Mouse (Mus musculus) lung, embryonic 14.5 days (tissue): ENCODE measurements at regions not wholly inside any gene's neighbourhood (a gene's known extent, or its start where the extent isn't known, plus 50 kb on each side); places are given as distances from the start of the nearest gene placed in this dataset.

Source experiments
- ATAC-seq: fragments of 200-750 bp; cut with Nextera tagmentation; 2 replicates; pipeline ENCODE4 v1.8.0; 2017; ENCODE audit warnings: mild to moderate bottlenecking, moderate TSS enrichment, moderate library complexity; ENCODE audit not compliant: insufficient read depth
- DNase-seq: peaks from one replicate; pipeline ENCODE4 v3.0.0-alpha.2; 2015
- H3K27ac ChIP-seq: fragments of 300-500 bp; sonication (generic); 2 replicates; pipeline ENCODE4 v1.5.1; 2014; ENCODE audit warnings: low read depth, mild to moderate bottlenecking, moderate library complexity
- H3K27me3 ChIP-seq: fragments of 300-500 bp; sonication (generic); 2 replicates; pipeline ENCODE4 v1.6.1; 2014; ENCODE audit warnings: low read length, control low read depth; ENCODE audit not compliant: insufficient read depth
- H3K36me3 ChIP-seq: fragments of 300-500 bp; sonication (generic); 2 replicates; pipeline ENCODE4 v1.6.1; 2014; ENCODE audit warnings: control low read depth; ENCODE audit not compliant: insufficient read depth
- H3K4me1 ChIP-seq: fragments of 300-500 bp; sonication (generic); 2 replicates; pipeline ENCODE4 v1.6.1; 2014; ENCODE audit warnings: antibody characterized with exemption, control low read depth; ENCODE audit not compliant: insufficient read depth
- H3K4me2 ChIP-seq: fragments of 300-500 bp; sonication (generic); 2 replicates; pipeline ENCODE4 v1.6.1; 2014; ENCODE audit warnings: mild to moderate bottlenecking
- H3K4me3 ChIP-seq: fragments of 300-500 bp; sonication (generic); 2 replicates; pipeline ENCODE4 v1.5.1; 2014; ENCODE audit warnings: low read depth, low read length
- H3K9ac ChIP-seq: fragments of 300-500 bp; sonication (generic); 2 replicates; pipeline ENCODE4 v1.6.1; 2014
- H3K9me3 ChIP-seq: fragments of 300-500 bp; sonication (generic); 2 replicates; pipeline ENCODE4 v1.6.1; 2016; ENCODE audit warnings: low read depth, low read length, control low read depth
- CTCF ChIP-seq: IDR thresholded peaks from 2 replicates; pipeline ENCODE4 v1.5.1; 2016; ENCODE audit warnings: antibody characterized with exemption, low read depth
- WGBS: fragments of 180-500 bp; shearing (Covaris S2); extraction: QIAGEN DNeasy Blood & Tissue Kit; methylation state at CpG from one replicate; pipeline ENCODE4 v1.1.7; 2014; 5-methylcytosine and 5-hydroxymethylcytosine counted together

DNA sequence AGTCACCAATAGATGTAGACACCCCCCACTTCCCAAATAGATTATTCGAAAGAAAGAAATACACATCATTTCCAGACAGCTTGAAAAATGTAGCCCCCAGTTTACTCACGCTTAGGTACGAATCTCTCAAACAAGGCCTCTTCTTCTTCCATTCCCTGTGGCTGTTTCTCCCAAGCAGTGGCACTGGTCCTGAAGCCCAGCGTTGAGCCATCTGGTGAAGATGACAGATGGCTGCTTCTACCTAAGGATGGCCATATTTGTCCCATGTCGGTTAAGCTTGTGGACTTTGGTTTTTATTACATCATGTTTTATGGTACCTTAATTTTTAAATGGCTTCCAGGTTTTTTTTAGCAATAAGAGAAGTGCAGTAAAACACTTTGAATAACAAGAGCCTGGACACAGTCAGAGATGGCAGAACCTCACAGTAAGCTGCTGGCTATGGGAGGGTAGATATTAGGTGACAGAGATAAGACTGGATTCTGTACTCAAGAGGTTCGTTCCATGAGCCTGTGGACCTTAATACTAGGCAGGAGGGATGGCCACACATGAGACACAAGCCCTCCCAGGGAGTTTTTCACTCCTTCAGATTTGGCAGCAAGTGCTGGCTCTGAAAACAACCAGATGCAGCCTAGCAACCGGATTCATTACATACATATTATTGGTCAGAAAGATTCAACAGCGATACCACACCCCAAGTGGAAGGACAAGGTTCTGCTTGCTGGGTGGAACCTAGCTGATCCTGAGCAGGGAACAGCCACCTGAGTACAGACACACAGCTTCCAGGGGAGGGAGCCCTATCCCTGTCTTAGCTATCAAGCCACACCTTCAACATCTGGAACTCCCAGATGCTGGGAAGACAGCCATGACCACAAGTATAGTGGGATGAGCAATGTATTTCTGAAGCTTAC, 59.4 kb upstream of the Tmprss2 start:
- ATAC-seq (0 out of 2 replicates have a peak, but pooled peaks have one; percentile 57), DNase-seq (peak; percentile 37)
- WGBS: 68% methylated on average over 8 of the region's 8 CpGs
- Histone ChIP-seq H3K27me3 (no peaks in the 10 kb centered on the region), H3K36me3 (no peaks in the 10 kb centered on the region), H3K4me1 (no peaks in the 10 kb centered on the region), H3K9ac (no peak overlapping the region), H3K4me2 (no peak overlapping the region), H3K4me3 (no peak overlapping the region), H3K9me3 (no peaks in the 10 kb centered on the region), H3K27ac (no peak overlapping the region)
- peak; percentile 27; the same call in 1 of the 2 replicates for TF ChIP-seq CTCF

DNA sequence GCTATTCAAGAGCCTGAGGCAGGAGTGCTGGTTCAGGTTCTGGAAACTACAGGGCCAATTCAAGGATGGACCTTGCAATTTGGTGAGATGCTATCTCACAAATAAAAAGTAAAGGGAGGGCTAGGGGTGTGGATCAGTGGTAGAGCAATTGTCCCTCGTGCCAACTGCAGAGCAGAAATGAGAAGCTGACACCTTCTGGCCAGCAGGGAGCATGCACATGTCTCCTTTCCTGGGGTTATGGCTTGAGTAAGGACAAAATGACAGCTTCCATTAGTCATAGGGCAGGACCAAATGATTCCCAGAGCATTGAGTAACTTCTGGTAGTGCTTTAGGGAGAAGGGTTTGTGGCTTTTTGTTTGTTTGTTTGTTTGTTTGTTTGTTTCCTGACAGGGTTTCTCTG, 56.5 kb upstream of the Tmprss2 start:
- Histone ChIP-seq H3K36me3 (no peaks in the 10 kb centered on the region), H3K9me3 (no peaks in the 10 kb centered on the region), H3K9ac (no peak overlapping the region), H3K4me2 (no peak overlapping the region), H3K4me1 (no peaks in the 10 kb centered on the region), H3K27ac (no peak overlapping the region), H3K27me3 (no peaks in the 10 kb centered on the region), H3K4me3 (no peak overlapping the region)
- peak; percentile 54 for TF ChIP-seq CTCF
- WGBS: 23% methylated on average over 1 of the region's 1 CpGs
- ATAC-seq: no peak
- no peak for DNase-seq

DNA sequence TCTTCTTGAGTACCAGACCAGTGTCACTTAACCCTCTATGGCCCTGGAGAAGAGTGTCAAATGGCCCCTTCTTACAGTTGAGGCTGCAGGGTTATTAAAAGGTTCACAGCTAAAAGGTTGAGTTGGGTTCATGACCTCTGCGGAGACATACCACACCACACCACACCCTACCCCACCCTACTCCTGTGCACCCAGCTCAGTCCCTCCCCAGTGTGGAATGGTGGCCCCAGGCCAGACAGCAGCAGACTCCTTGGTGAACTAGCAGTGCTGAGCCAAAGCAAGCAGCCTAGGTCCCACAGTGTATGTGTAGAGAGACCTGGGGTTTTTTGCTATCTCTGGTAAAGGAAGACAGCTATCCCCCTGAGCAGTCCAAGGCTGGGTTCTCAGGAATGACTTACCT, 54.5 kb upstream of the Tmprss2 start:
- Histone ChIP-seq H3K27me3 (no peaks in the 10 kb centered on the region), H3K36me3 (no peaks in the 10 kb centered on the region), H3K9me3 (no peaks in the 10 kb centered on the region), H3K4me3 (no peak overlapping the region), H3K4me2 (no peak overlapping the region), H3K9ac (no peak overlapping the region), H3K27ac (no peak overlapping the region), H3K4me1 (no peaks in the 10 kb centered on the region)
- DNase-seq (no peak), ATAC-seq (peak; percentile 39; the same call in 1 of the 2 replicates)
- WGBS: 90% methylated on average over 1 of the region's 1 CpGs
- no peak for TF ChIP-seq CTCF
